Mouse (Mus musculus): ENCODE measurements around the gene Tll1. TPM values are rescaled to one million over a fixed set of nuclear protein-coding genes. Genes with fewer than 3 reads are reported as not detected.

Tll1 gene
- polyA plus RNA-seq, 1 experiment = 30.4 TPM

DNA sequence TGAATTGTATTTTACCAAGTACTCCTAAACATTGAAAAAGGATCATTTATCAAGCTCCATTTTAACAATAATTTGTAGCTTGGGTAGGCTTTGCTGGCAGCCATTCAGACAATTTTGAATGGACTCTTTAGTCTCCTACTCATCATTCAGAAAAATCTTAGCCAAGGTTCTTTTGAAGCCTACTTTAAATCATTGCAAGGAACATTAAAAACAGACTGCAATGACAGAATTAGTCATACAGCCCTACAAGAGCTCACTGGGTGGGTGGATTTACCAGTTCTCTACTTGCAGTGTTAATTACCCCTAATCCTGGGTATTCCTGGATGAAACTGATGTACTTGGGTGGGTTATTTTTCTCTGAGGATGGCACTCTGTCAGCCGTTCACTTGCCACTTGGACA lies 69.5 kb downstream of the Tll1 start:
- Histone ChIP-seq H3K27ac (ENCODE audit: insufficient read depth, low read length) (peak overlapping the region; percentile 18; the same call in 1 of the 2 replicates), H3K4me3 (ENCODE audit: insufficient read depth, low read length) (no peak overlapping the region), H3K4me1 (ENCODE audit: control insufficient read depth, insufficient read depth, low read length) (no peaks in the 10 kb centered on the region; the same call in 1 of the 2 replicates)
- TF ChIP-seq POLR2A (IDR thresholded peaks at IDR 0.05; ENCODE audit: low read depth, low read length) = no peak
- no peak for TF ChIP-seq CTCF (IDR thresholded peaks at IDR 0.05; ENCODE audit: borderline replicate concordance, insufficient read depth, low read length)

GRCm38 (mm10) chr8:64107190-64107589 lies 98.9 kb downstream of the Tll1 start:
- Histone ChIP-seq H3K27ac (ENCODE audit: insufficient read depth, low read length) (no peak overlapping the region), H3K4me1 (ENCODE audit: control insufficient read depth, insufficient read depth, low read length) (no peaks in the 10 kb centered on the region)
- no peak for TF ChIP-seq CTCF (IDR thresholded peaks at IDR 0.05; ENCODE audit: borderline replicate concordance, insufficient read depth, low read length)

GRCm38 (mm10) chr8:64073396-64073795 lies 132.7 kb downstream of the Tll1 start:
- no peak for TF ChIP-seq CTCF (IDR thresholded peaks at IDR 0.05; ENCODE audit: borderline replicate concordance, insufficient read depth, low read length)
- TF ChIP-seq POLR2A (IDR thresholded peaks at IDR 0.05; ENCODE audit: low read depth, low read length) = no peak
- Histone ChIP-seq H3K27ac (ENCODE audit: insufficient read depth, low read length) (peak overlapping the region; percentile 11; the same call in 1 of the 2 replicates), H3K4me1 (ENCODE audit: control insufficient read depth, insufficient read depth, low read length) (0 out of 2 replicates have a peak, but pooled peaks cover 3% of the 10 kb centered on the region), H3K4me3 (ENCODE audit: insufficient read depth, low read length) (no peak overlapping the region)

More at GRCm38 (mm10) chr8:64107190-64107589, 98.9 kb downstream of the Tll1 start:
- H3K4me3 ChIP-seq (ENCODE audit: insufficient read depth, low read length) = no peak overlapping the region

DNA sequence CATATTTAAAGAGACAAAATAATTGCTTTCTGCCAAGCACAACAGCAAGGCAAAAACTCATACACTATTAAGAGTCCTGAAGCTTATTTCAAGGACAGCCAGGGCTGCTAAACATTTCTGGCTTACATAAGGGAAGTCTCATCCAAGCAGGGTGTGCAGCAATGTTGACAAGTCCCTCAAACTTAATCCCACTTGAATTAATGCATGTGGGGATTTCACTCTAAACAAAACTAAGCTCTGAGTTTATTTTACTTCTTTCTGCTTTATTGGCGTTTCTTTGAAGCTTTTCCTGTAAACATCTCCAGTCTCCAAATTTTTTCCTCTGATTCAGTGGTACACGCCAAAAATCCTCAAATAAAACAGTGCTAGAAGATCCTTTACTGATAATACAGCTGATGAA lies 146.2 kb downstream of the Tll1 start:
- H3K27ac ChIP-seq (ENCODE audit: insufficient read depth, low read length) = no peak overlapping the region
- no peak overlapping the region for H3K4me3 ChIP-seq (ENCODE audit: insufficient read depth, low read length)
- TF ChIP-seq POLR2A (IDR thresholded peaks at IDR 0.05; ENCODE audit: low read depth, low read length) (no peak), CTCF (IDR thresholded peaks at IDR 0.05; ENCODE audit: borderline replicate concordance, insufficient read depth, low read length) (no peak)
- no peaks in the 10 kb centered on the region for H3K4me1 ChIP-seq (ENCODE audit: control insufficient read depth, insufficient read depth, low read length)

GRCm38 (mm10) chr8:64057571-64057970 lies 148.5 kb downstream of the Tll1 start:
- Histone ChIP-seq H3K4me3 (ENCODE audit: insufficient read depth, low read length) (no peak overlapping the region), H3K4me1 (ENCODE audit: control insufficient read depth, insufficient read depth, low read length) (no peaks in the 10 kb centered on the region)
- no peak for TF ChIP-seq CTCF (IDR thresholded peaks at IDR 0.05; ENCODE audit: borderline replicate concordance, insufficient read depth, low read length)
- no peak for TF ChIP-seq POLR2A (IDR thresholded peaks at IDR 0.05; ENCODE audit: low read depth, low read length)

GRCm38 (mm10) chr8:64048556-64048955 lies 157.5 kb downstream of the Tll1 start:
- TF ChIP-seq POLR2A (IDR thresholded peaks at IDR 0.05; ENCODE audit: low read depth, low read length) (no peak), CTCF (IDR thresholded peaks at IDR 0.05; ENCODE audit: borderline replicate concordance, insufficient read depth, low read length) (no peak)
- Histone ChIP-seq H3K27ac (ENCODE audit: insufficient read depth, low read length) (no peak overlapping the region), H3K4me3 (ENCODE audit: insufficient read depth, low read length) (no peak overlapping the region)

More at GRCm38 (mm10) chr8:64057571-64057970, 148.5 kb downstream of the Tll1 start:
- no peak overlapping the region for H3K27ac ChIP-seq (ENCODE audit: insufficient read depth, low read length)

GRCm38 (mm10) chr8:64047963-64048505 lies 158.0 kb downstream of the Tll1 start:
- Histone ChIP-seq H3K4me3 (ENCODE audit: insufficient read depth, low read length) (no peak overlapping the region), H3K27ac (ENCODE audit: insufficient read depth, low read length) (no peak overlapping the region), H3K4me1 (ENCODE audit: control insufficient read depth, insufficient read depth, low read length) (no peaks in the 10 kb centered on the region)
- TF ChIP-seq CTCF (IDR thresholded peaks at IDR 0.05; ENCODE audit: borderline replicate concordance, insufficient read depth, low read length) = no peak
- TF ChIP-seq POLR2A (IDR thresholded peaks at IDR 0.05; ENCODE audit: low read depth, low read length) = no peak

More at GRCm38 (mm10) chr8:64048556-64048955, 157.5 kb downstream of the Tll1 start:
- H3K4me1 ChIP-seq (ENCODE audit: control insufficient read depth, insufficient read depth, low read length) = no peaks in the 10 kb centered on the region

DNA sequence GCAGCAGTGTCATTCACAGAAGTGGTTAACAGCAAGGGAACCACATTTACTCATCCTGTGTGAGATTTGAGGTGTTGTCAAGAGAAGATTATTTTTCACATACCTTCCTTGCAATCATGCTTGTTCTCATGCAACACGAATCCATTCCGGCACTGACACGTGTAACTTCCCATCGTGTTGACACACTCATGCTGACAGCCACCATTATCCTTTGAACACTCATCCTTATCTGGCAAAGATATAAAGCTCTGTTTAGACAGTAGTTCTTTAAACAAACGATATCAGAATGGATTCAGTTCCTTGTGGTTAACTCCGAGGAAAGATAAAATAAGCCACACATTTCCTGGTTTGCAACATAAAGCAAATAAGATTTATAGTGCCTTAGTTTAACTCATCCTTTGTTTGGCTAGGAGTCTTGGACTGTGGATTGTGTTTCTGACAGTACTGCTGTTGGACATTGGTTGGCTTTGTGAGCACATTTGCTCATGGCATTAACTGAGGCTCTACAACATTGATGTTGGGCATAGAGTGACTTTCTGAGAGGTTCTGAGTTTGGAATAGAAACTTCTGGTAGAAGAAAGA lies 164.7 kb downstream of the Tll1 start:
- Histone ChIP-seq H3K4me3 (ENCODE audit: insufficient read depth, low read length) (no peak overlapping the region), H3K27ac (ENCODE audit: insufficient read depth, low read length) (no peak overlapping the region), H3K4me1 (ENCODE audit: control insufficient read depth, insufficient read depth, low read length) (no peaks in the 10 kb centered on the region)
- TF ChIP-seq CTCF (IDR thresholded peaks at IDR 0.05; ENCODE audit: borderline replicate concordance, insufficient read depth, low read length) (no peak), POLR2A (IDR thresholded peaks at IDR 0.05; ENCODE audit: low read depth, low read length) (no peak)

- TF ChIP-seq POLR2A (IDR thresholded peaks at IDR 0.05; ENCODE audit: low read depth, low read length) = no peak
- TF ChIP-seq CTCF (IDR thresholded peaks at IDR 0.05; ENCODE audit: borderline replicate concordance, insufficient read depth, low read length) = no peak
- no peak overlapping the region; the same call in 1 of the 2 replicates for H3K27ac ChIP-seq (ENCODE audit: insufficient read depth, low read length)
- H3K4me3 ChIP-seq (ENCODE audit: insufficient read depth, low read length) = no peak overlapping the region
- peaks cover 5% of the 10 kb centered on the region for H3K4me1 ChIP-seq (ENCODE audit: control insufficient read depth, insufficient read depth, low read length)
Measured at GRCm38 (mm10) chr8:64030672-64031385, 175.2 kb downstream of the Tll1 start.

- Histone ChIP-seq H3K4me1 (ENCODE audit: control insufficient read depth, insufficient read depth, low read length) (peaks cover 5% of the 10 kb centered on the region), H3K27ac (ENCODE audit: insufficient read depth, low read length) (peak overlapping the region; percentile 69), H3K4me3 (ENCODE audit: insufficient read depth, low read length) (no peak overlapping the region)
- TF ChIP-seq POLR2A (IDR thresholded peaks at IDR 0.05; ENCODE audit: low read depth, low read length) (no peak), CTCF (IDR thresholded peaks at IDR 0.05; ENCODE audit: borderline replicate concordance, insufficient read depth, low read length) (no peak)
Measured at GRCm38 (mm10) chr8:64030081-64030480, 176.0 kb downstream of the Tll1 start.
